Mouse (Mus musculus) layer of hippocampus, adult 2 months (tissue): ENCODE data around the gene 1700056E22Rik. TPM values are rescaled to one million over a fixed set of nuclear protein-coding genes. Genes with fewer than 3 reads are reported as not detected.

ENCODE experiments used
- DNase-seq, 2 experiments: peaks; one replicate each; pipeline ENCODE4 v3.0.0; 2022; ENCODE audit warnings: low spot score in 2 of 2
- H3K27ac ChIP-seq: fragments of 200-600 bp; 2 replicates; pipeline ENCODE4 v1.8.1; 2022
- H3K4me3 ChIP-seq: fragments of 200-600 bp; 2 replicates; pipeline ENCODE4 v1.8.1; 2022; ENCODE audit warnings: mild to moderate bottlenecking
- CTCF ChIP-seq: fragments of 200-600 bp; conservative IDR thresholded peaks from 2 replicates; pipeline ENCODE4 v1.8.1; 2022; ENCODE audit warnings: antibody characterized with exemption, mild to moderate bottlenecking, moderate library complexity
- total RNA-seq, 2 experiments: library from RNA; stranded (reverse); gene quantifications; 2 replicates each; pipeline ENCODE4 v1.2.3; 2021

1700056E22Rik gene
- total RNA-seq, 2 experiments from 2014 or later = not detected

DNA sequence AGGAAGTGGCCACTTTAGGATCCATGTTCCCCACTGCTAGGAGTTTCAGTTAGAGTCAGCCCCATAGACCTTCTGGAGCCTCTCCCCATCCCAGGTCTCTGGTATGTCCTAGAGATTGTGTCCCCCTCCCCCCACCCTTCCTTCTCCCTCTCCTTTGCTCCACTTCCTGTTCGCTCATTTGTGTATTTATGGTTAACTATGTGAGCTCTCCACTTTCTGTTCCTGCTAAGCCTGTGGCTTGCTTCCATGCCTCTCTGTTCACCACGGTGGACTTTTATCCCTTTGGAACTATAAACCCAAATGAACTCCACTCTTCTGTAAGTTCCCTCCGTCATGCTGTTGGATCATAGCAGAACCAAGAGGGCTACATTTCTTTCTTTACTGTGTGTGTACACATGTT is 7.1 kb downstream of the 1700056E22Rik start:
- no peak overlapping the region for H3K4me3 ChIP-seq
- no peak for TF ChIP-seq CTCF
- no peak for DNase-seq
- no peak overlapping the region for H3K27ac ChIP-seq

DNA sequence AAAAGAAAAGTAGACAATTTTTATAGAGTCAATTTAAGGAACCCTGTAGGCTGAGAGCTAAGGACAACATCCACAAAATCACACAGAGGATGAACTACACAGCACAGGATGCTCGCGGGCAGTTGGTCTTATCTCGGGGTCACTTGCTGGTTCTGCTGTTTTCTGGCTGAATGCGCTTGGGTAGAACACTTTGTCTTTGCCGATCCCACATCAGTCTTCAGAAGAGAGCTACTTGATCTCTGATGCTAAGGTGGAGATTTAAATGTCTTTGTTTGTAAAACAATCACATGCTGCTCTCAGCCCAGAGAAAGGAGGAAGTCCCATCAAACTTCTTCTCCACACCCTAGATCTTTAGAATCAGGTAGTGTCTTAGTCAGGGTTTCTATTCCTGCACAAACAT is 9.0 kb downstream of the 1700056E22Rik start:
- no peak for DNase-seq
- Histone ChIP-seq H3K4me3 (no peak overlapping the region), H3K27ac (no peak overlapping the region)
- no peak for TF ChIP-seq CTCF

DNA sequence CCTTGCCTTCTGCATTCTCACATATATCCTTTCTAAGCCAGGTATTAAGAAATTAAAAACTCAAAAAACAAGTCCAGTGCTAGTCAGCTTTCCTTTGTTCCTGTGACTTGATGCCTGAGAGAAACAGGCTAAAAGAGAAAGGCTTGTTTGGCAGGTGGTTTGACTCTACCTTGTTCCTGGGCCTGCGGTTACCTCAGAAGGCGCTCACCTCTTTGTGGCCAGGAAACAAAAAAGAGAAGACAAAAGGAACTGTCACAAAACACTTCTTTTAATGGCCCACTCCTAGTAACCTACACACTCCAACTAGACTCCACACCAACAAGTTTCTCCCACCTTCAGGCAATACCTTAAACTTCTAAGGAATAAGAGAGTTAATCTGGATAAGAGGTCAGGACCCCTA is 9.5 kb downstream of the 1700056E22Rik start:
- no peak for TF ChIP-seq CTCF
- no peak for DNase-seq
- Histone ChIP-seq H3K4me3 (no peak overlapping the region), H3K27ac (no peak overlapping the region)

DNA sequence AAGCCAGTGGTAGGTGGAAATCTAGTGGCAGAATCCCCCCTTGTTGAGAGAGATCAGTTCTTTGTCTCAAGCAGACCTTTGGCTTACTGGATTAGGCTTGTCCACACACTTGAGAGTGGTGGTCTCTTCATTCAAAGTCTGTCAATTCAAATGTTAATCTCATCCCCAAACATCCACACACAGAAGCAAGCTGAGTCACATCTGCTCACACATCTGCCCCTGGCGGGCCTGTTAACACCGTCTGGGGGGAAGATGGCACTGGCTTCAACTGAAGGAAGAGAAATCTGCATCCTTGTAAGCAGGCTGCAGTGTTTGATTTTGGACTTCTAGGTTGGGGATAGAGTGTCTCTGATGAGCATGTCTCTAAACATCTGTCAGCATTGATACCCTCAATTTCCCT is 10.1 kb downstream of the 1700056E22Rik start:
- Histone ChIP-seq H3K27ac (no peak overlapping the region), H3K4me3 (no peak overlapping the region)
- no peak for DNase-seq
- no peak for TF ChIP-seq CTCF

DNA sequence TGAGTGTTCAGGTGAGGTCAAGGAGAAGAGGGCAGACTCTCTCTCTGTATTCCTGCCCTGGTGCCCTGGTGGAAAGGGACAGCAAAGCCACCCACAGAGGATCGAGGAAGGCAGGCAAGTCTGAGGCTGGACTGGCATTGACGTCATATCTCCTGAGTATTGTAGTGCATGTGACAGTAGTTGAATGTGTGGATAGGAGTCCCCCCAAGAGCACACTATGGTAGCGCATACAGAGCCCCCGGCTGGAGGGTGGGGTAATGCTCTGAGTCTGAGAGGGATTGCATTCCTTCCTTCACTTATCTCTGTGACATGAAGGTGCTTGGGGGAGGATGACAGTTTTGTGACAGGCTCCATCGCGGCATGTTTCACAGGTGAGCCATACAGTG is 14.4 kb downstream of the 1700056E22Rik start:
- Histone ChIP-seq H3K4me3 (no peak overlapping the region), H3K27ac (no peak overlapping the region)
- DNase-seq = no peak
- no peak for TF ChIP-seq CTCF

DNA sequence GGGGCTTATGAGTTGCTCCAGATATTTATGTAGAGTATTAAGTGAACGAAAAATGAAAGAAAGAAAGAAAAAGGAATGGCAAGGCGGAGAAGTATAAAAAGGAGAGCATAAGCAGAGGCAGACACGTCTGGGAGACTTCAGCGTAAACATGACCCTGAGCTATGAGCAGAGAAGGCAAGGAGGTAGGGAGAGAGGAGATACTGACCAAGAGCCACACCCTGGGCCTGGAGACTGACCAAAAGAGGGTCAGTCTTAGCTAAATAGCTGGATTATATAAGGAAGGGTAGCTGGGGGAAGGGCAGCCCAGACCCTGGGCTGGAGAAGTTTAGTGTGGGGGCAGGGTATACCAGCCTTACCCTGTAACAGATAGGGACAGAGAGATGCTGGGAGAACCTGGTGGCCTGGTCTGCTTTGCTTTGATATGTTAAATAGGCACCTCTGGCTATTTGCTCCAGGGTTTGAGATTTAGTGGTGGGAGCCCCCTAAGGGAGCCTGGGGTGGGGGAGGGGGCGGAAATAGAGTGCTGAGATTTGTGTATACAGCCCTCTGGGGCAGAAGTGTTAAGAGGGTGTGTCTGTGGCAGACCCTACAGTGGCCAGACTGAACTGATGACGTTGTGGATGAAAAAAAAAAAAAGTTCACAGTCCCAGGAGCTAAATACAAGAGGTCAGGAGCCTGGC is 14.9 kb downstream of the 1700056E22Rik start:
- no peak for TF ChIP-seq CTCF
- DNase-seq = no peak
- no peak overlapping the region for H3K27ac ChIP-seq
- no peak overlapping the region for H3K4me3 ChIP-seq

DNA sequence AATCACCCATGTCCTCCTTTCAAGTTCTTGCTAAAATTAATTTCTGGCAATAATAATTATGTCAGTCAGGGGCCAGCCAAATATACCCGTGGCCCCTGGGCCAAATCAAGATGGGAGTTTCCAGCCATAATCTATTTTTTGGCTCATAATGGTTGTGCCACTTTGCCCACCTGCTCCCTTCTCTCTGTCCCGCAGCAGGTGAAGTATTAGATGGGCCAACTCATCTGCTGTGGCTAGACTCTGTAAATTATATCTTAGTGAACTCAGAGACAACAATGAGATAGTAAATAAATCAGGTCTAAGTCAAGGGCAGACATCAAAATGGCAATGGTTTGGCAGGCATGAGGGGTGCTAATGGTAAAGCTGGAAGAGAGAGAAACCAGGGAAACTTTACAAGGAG is 16.5 kb downstream of the 1700056E22Rik start:
- Histone ChIP-seq H3K4me3 (no peak overlapping the region), H3K27ac (no peak overlapping the region)
- no peak for TF ChIP-seq CTCF
- no peak for DNase-seq

DNA sequence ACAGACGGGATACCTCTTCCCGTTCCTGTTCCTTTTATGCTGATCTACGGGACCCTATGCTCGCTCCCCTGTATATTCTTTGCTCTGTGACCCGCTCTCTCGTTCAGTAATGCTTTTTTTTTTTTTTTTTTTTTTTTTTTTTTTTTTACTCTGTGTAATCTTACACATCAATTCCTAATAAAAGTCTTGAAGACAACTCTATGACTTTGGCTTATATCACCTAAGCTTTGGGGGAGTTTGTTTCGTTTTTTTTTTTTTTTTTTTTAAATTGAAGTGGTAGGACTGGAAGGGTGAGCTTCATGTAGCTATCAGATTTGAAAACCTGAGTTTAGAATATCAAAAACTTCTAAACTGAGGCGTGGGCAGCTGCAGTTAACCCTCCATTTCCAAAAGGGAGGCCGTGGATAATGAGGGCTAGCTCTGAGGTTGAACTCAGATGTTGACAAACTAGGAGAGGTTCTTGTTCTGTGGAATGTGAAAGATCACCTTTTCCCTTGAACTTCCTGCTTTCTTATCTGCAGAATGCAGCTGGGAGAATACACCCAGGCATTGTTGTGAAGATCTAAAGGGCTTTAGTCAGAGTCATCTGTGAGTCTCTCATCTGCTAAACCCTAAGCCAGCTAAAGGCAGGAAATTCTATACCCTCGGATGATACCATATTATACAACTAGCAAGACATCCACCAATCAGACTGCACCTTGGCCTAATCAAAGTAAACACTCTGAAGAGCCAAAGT is 17.9 kb downstream of the 1700056E22Rik start:
- DNase-seq = no peak
- Histone ChIP-seq H3K4me3 (no peak overlapping the region), H3K27ac (no peak overlapping the region)
- no peak for TF ChIP-seq CTCF

DNA sequence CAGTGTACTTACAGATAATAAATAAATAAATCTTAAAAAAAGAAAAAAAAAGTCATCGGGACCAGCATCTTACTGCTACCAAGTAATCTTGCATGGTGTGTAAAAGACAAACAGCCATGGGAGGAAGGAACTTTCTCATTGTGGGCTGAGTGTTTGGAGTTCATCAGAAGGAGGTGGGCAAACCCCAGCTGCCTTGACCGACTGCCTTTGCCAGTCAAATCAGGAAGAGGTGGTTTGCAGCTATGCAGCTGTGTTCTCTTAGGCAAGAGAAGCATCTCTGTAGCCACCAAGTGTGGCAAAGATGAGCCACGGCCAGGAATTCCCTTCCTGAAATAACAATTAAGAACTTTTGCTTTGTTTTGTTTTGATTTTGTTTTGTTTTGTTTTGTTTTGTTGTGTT is 20.0 kb downstream of the 1700056E22Rik start:
- no peak for TF ChIP-seq CTCF
- DNase-seq = no peak
- Histone ChIP-seq H3K4me3 (no peak overlapping the region), H3K27ac (no peak overlapping the region)

DNA sequence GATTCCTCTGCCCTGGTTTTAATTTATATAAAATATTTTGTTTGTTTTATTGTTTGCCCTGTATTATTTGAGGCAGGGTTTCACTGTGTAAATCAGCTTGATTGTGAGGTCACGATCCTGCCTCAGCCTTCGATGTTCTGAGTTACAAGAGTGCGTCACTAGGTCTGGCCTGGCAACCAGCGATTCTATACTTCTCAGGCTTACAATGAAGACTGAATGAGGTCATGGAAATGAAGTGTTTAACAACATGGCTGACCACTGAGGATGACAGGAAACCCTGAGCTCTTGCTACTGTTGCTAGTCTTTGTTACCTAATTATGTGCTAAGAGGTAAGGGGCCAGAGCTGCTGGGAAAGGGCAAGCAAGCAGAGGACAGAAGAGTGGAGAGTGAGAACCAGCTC is 21.0 kb downstream of the 1700056E22Rik start, which contains the start of gene Dusp10:
Gene Dusp10, plus strand, starts transcription at position 197 of the 400 bp plus-strand sequence.
- no peak within 1 kb of the TSS for H3K27ac ChIP-seq
- TF ChIP-seq CTCF = no peak
- DNase-seq = no peak
- no peak within 1 kb of the TSS for H3K4me3 ChIP-seq

DNA sequence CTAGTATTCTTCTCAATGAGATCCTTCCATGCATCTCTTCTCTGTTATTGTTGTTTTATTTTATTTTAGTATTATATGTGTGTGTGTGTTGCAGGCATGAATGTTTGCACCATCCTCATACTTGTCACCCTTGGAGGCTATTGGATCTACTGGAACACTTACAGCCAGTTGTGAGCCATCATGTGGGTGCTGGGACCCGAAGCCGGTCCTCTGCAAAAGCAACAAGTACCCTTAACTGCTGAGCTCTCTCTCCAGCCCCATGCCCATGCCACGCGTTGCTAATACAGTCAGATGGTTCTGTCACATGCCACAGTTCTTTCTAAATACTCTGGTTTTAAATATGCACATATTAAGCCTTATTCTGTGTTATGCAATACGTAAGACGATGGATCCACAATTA is 22.8 kb downstream of the 1700056E22Rik start:
- no peak overlapping the region for H3K27ac ChIP-seq
- DNase-seq = no peak
- no peak for TF ChIP-seq CTCF

DNA sequence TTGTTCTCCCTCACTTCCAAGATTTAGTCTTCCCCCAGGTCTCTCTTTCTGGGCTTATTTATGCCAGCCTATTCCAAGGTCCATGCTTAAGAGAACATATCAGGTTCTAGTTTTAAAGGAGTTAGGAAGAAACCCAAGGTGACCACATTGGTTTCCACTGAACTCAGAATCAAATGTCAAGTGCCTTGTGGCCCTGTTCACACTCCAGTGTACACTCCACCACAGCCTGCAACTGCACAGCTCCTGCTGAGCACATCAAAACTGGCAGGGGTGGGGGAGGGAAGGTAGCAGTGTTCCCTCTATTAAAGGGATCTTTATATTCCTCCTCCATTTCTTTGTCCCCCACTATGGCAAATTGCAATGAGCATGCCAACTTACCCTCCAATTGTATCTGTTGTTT is 28.0 kb downstream of the 1700056E22Rik start:
- no peak for DNase-seq
- no peak for TF ChIP-seq CTCF
- Histone ChIP-seq H3K27ac (no peak overlapping the region), H3K4me3 (no peak overlapping the region)

More for the DNA sequence above, 22.8 kb downstream of the 1700056E22Rik start:
- H3K4me3 ChIP-seq = no peak overlapping the region

DNA sequence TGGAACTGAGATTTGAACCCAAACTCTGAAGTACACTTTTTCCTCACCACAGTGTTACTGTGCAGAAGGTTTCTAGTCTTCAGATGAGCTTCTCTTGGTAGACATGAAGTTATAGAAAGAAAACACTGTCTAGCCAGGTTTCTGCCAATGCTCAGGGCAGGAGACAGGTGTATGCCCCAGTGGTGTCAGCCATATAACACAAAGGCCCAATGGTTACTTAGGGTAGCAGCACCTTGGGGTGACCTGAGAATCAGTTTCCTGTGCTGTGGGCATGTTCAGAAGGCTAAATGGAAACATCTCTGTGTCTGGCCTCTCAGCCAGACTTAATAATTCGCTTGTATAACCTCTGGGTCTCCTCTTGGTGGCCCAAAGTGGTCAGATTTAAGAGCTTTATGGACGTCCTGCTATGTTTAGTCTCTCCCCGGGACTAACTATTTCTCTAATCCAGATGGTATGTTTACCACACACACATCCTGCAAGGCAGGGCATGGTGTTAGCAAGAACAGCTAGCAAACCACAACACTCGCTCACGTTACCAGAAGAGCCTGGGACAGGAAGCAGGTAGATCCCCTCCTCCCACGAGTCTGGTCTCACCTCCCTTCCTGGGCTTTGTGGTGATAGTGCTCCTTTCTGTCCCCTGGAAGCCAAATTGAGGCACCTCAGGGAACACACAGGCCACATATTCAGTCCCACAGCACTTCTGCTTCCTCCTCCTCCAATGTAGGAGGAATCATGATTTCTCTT is 28.6 kb downstream of the 1700056E22Rik start:
- TF ChIP-seq CTCF = no peak
- Histone ChIP-seq H3K4me3 (no peak overlapping the region), H3K27ac (no peak overlapping the region)
- DNase-seq = no peak

DNA sequence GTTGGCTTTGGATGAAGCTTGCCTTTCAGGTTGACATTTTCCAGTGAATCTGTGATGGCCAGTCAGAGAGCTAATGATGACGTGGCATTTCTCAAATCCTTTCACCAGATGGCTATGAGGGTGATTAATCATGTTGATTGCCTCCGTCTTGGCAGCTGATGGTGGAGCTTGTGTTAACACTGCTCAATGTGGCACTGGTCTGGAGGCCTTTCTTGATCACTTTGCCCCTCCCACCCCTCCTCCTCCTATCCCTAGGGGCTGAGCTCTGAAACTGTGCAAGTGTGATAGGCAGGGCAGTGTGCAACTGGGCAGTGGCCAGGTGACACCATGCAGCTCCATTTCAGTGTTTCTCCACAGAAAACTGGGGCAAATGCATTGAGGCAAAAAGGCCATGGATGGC is 29.8 kb downstream of the 1700056E22Rik start:
- Histone ChIP-seq H3K27ac (no peak overlapping the region), H3K4me3 (no peak overlapping the region)
- TF ChIP-seq CTCF = no peak
- peak in 1 of 2 experiments; percentile 9 for DNase-seq
